Mouse (Mus musculus) adrenal gland, adult 8-10 months (tissue): Measurements from ENCODE around the gene Slc22a18. TPM values are rescaled to one million over a fixed set of nuclear protein-coding genes. Genes with fewer than 3 reads are reported as not detected.

ENCODE experiments used
- DNase-seq: peaks from one replicate; pipeline ENCODE4 v3.0.0; 2022
- total RNA-seq, 4 experiments: library from RNA; stranded (reverse); gene quantifications; 2 replicates each; pipeline ENCODE4 v1.2.4; 2022

Slc22a18 gene
- 1 to 10 TPM; 2.7 to 5.5 (median 3.6) TPM for total RNA-seq

- DNase-seq, result no peak
Observed at GRCm38 (mm10) chr7:143473347-143474101, at the start of gene Slc22a18. Gene Slc22a18, plus strand, starts transcription at chr7:143473736.

DNA sequence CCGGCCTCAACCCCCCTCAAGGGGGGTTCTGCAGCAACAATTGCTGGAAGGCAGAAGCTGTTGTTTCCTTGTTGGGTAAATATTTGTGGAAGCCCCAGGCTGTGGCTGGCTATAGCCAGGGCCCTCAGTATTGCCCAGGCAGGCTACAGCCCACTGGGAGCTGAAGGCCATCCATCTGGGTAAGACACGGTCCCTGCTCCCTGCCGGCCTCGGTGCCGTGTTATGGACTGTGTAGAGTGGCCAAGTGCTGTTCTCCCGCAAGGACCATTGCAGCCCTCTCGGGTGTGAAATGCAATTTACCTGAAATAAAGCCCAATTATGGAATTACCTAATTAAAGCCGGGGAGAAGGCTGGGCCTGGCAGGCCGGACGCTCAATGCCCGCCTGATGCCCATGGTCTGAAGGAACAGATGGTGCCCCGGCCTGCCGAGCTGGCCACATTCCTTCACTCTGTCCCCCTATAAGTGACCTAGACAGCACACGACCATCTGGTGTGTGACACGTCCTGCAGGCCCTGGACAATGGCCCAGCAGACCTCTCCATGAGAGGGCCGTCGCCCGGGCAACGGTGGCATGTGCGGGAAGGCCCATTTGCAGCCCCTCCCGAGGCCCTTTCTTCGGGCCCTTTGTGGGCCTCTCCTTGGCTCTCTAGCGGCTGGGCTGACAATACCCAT, 45.3 kb upstream of the Slc22a18 start:
- no peak for DNase-seq

DNA sequence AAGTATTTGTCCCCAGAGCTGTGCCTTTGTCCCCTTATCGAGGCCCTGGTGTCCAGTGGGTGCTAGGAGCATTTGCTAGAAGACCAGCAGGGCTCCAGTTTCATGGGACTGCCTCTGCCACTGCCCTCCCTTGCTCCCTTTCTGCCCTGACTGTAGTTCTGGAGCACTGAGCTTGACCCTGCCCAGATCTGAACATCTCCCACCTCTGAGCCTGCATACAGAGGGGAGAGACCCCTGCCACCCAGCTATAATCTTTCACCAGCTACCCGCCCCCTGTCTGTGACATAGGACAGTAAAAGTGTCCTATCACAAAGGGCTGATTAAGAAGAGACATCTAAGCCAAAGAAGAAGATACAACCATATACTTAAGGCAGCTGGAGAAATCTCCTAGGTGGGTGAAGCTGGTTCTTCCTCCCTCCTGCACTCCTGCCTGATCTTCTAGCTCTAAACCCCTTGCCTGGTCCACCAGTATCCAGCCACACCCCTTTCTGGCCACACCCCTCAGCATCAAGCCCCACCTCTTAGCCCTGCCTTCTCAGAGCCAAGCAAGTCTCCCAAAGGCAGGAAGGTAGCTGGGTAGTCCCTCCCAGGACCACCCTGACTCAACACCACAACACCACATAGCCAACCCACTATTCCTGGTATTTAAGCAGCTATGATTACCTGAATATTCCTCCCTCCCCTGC, 44.6 kb upstream of the Slc22a18 start:
- DNase-seq, result no peak

DNA sequence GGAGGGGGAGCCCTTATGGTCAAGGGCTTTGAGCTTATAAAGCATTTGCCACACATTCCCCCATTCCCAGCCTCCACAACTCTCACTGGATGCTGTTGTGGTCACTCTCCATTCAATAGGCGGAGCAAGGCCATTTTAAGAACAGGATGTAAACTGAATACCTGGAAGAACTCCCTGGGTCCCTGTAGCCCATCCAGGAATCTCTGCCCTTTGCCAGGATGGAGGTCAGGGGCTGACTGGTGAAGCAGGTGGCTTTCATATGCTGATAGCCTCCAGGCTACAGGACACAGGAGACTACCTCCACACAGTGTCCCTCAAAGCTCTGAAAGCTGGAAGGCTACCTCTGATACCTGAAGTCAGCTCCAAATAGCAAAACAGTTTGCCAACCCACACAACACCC, 40.9 kb upstream of the Slc22a18 start:
- no peak for DNase-seq

GRCm38 (mm10) chr7:143433331-143433730, 40.2 kb upstream of the Slc22a18 start:
- peak; percentile 20 for DNase-seq

DNA sequence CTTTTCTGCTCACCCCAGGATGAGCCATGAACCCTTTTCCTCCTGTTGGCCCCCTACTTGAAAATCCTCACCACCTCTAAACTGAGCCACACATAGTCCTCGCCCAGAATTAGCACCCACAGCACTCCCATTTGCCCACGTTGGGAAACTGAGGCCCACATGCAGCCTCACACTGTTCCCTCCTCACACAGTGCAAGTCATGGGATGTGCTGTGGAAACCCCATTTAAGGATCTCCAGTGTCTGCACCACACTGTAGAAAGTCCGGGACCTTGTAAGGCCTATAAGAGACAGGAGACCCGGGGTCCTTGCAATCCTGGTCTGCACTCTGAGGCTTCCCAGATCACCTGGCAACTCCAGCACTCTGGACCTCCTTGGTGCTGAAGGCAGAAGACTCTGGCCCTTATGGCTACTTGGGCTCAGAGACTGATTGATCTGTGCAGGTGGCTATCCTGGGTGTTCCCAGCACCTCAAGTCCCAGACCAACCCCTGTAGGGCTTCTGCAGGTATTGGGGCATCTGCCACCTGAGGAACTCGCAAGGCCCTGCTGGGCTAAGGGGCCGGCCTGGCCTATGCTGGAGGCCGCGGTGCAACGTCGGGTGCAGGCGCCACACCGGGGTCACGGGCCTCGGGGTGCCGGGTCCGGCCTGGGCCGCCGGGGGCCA, 36.2 kb upstream of the Slc22a18 start:
- no peak for DNase-seq

DNA sequence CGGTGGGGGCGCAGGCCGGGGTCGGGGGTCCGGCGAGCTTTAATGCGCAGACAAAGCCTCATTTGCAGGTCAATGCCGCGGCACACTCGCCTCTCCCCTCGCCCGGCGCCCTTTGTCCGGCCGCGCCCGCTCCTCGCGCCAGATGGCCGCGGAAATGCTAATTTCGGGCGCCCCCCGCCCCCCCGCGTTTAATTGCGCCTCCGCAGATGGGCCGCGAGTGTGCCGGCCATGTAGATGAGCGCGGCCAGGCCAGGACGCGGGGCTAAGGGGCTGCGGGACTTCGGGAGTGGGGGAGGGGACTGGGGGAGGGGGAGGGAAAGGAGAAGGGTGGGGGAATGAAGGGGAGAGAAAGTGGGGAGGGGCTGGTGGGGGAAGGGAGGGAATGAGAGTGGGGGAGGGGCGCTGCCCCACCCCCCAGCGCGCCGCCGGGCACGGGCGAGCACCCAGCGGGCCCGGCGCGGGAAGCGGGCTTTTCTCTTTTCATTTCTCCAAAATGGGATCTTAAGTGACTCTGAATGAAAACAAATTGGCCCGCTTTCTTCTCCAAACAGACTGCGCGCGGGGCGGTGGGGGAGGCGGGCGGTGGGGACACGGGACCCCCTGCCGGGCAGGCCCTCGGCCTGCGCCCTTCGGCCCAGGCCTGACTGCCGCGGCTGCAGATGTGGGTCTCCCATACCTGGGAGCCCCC, 35.5 kb upstream of the Slc22a18 start:
- DNase-seq, result no peak

DNA sequence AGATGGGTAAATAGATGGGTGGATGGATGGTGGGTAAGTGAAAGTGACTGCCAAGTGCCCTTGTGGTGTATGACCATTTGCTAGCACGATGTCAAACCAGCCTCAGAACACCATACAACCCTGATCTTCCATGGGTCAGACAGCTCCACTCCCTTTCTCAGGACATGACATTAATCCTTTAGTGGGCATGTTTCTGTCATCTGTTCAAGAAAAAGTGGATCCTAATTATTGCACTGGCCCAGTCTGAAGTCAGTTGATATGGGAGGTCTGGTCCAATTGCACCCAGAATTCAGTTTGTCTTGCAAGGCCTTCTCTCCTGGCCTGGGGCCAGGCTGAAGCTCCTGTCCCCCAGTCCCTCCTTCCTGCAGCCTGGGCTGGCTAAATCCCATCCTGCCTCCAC, 34.6 kb upstream of the Slc22a18 start:
- no peak for DNase-seq

DNA sequence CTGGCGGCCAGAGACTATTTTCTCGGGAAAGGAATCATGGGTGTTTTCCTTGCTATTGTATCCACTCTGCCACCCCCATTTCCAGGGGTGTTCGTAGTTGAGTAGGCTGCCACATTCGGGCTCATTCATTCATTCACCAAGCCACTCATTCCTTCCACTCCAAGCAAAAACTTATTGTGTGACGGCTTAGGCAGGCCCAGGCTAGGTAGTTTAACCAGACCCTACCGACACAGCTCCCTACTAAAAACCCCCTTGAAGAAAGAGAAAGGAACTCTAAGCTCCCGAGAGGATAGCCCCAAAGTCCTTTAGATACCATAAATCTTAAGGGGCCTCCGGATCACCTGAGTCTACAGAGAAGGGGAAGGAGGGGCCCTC, 29.0 kb upstream of the Slc22a18 start:
- no peak for DNase-seq

GRCm38 (mm10) chr7:143444955-143445648, 28.4 kb upstream of the Slc22a18 start:
- no peak for DNase-seq

GRCm38 (mm10) chr7:143445651-143446460, 27.7 kb upstream of the Slc22a18 start:
- no peak for DNase-seq

- DNase-seq, result no peak
Observed at GRCm38 (mm10) chr7:143447130-143447529, 26.4 kb upstream of the Slc22a18 start.

GRCm38 (mm10) chr7:143458963-143459331, 14.6 kb upstream of the Slc22a18 start:
- DNase-seq, result no peak

GRCm38 (mm10) chr7:143459332-143460211, 14.0 kb upstream of the Slc22a18 start:
- DNase-seq, result no peak

DNA sequence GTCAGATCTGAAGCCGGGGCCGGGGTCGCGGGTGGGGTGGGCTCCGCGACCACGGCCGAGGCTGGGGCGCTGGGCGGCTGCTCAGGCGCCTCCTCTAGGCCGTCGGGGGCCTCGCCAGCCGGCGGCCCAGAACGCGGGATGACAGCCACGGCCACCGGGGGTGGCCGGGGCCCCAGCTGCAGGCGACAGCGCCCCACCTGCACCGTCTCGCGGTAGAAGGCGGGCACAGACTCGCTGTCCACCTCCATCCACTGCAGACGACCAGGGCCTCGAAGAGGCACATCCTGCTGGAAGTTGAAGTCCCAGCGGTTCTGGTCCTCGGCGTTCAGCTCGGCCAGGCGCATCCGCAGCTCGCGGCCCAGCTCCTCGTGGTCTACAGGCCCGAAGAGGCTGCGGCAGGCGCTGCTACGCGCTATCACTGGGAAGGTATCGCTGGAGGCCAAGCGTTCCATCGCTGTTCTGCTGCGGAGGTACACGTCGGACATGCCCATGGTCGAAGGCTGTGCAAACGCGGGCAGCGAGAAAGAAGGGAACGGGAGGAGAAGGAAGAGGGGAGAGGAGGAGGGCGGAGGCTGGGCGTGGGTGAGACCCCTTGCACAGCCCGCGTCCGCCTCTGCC, 13.2 kb upstream of the Slc22a18 start:
- no peak for DNase-seq

GRCm38 (mm10) chr7:143460874-143461273, 12.7 kb upstream of the Slc22a18 start, which contains the start of gene Cdkn1c:
Gene Cdkn1c, minus strand, starts transcription at chr7:143461050.
- DNase-seq, result peak; percentile 85

DNA sequence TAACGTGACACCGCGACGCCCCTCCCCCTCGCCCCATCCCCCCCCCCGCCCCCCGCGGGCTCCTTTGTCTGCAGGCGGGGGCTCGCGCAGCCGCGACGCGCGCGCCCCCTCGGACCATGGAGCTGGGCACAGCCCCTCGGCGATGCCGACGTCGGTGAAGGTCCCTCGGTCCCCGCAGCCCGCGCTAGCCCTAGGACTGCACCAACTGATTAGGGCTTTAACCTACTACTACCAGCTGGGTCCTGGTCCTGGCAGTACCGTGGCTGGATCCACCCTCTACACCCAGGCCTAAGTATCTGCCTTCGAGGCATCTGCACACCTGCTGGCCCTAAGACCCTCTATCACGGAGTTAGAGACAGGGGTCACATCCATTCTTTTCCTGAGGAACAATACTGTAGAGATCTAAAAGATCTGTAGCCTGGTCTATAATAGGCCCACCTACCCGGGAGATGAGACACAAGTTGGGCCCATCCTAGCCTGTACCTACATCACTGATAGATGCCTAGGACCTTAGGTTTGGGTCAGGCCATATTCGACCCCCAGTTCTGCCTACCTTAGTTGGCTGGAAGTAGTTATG, 12.2 kb upstream of the Slc22a18 start:
- no peak for DNase-seq

DNA sequence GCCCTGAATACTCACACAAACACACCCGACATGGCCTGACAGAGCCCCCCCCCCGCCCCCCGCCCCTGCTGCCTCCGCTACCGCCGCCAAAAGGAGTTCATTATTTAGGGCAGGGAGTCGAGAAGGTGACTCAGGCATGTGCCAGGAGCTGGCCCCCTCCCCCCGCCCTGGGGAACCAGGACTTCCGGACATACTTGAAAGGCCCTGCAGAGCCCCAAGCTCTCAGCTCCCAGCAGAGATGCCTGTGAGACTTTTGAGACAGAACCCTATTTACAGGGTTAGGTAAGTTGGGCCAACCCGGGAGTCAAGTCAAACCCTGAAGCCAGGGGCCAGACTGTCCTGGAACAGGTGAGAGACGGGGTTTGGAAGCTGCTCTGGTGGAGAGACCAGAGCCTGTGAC, 11.6 kb upstream of the Slc22a18 start:
- DNase-seq, result no peak

DNA sequence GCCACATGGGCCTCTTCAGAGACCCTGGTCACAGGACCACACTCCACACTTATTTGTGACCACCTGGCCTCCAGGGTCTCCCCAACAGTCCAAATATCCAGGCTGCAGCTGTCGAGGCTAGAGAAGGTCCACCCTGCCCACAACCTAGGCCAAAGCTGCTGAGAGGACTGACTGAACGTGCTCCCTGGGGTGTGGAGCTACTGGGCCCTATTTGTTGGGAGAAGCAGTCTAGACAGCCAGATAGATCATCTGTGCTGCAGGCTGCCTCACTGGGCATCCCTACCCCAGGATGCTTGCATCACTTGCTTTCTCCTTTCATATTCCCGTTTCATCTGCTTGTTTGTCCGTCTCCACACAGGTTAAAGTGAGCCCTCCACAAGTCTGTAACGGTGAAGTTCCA, 11.0 kb upstream of the Slc22a18 start:
- no peak for DNase-seq
